Mouse (Mus musculus): ENCODE data around the gene Ank2. TPM values are rescaled to one million over a fixed set of nuclear protein-coding genes. Genes with fewer than 3 reads are reported as not detected.
"Not testable (repeated sequence)": the region's sequence is repeated elsewhere in the genome, so short reads cannot be mapped to it uniquely, and the experiment has no call there.

Ank2 gene
- polyA plus RNA-seq, 1 experiment from 2014 or later = 189 TPM

DNA sequence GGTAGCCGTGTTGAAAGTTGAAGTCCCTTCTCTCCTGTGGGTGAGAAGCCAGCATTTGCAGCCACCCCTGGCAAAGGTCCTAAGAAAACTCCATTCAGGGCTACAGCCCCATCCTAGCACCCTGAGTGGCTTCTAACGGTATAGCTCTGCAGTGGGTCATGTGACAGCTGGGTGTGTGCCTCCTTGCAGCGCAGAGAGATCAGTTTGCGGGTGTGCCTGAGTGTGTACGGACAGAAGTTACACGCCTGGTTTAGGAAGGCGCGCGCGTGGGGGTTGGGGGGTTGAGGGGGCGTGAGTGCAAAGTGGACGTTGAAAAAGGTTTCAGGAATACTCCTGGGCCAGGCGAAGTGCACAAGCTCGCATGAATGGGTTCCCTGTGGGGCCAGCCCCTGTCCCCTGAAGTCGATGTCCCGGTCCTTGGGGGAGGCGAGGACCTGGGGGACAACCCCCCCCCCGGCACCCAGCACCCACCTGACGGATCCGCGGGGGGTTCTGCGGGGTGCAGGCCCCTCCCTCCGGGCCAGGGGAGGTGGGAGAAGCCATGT is 881 bp downstream of the Ank2 start:
- ATAC-seq = peak; percentile 92
- Histone ChIP-seq H3K9ac (ENCODE audit: low read depth, low read length) (peak overlapping the region; percentile 87), H3K27me3 (ENCODE audit: control insufficient read depth, insufficient read depth, low read depth, low read length) (no peaks in the 10 kb centered on the region), H3K9me3 (replicated peaks; ENCODE audit: control insufficient read depth, low read length, poor library complexity, severe bottlenecking) (no peaks in the 10 kb centered on the region), H3K4me3 (ENCODE audit: low read depth, low read length) (peak overlapping the region; percentile 87), H3K4me2 (ENCODE audit: low read length) (peak overlapping the region; percentile 97), H3K4me1 (ENCODE audit: control insufficient read depth, insufficient read depth, low read length) (peaks cover 9% of the 10 kb centered on the region), H3K27ac (ENCODE audit: low read length) (peak overlapping the region; percentile 76), H3K36me3 (ENCODE audit: control insufficient read depth, insufficient read depth, low read length) (no peaks in the 10 kb centered on the region)
- 1% methylated on average over 23 of the region's 23 CpGs for WGBS

DNA sequence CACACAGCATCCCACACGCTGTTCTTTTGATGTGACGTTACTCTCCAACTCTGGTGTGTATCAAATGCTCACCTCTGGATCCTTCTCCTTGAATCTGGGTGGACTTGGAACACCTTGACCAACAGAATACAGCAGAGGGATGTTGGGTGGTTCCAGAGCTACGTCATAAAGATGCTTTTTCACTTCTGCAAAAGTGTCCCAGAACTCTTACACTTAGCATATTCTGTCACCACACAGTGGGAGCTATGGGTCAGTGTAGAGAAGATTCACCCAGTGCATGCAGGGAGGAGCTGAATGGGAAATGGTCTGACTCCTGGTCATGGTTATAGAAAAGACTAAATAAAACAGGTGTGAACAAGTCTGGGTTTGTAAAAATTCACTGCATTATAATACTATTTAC is 6.5 kb downstream of the Ank2 start:
- Histone ChIP-seq H3K36me3 (ENCODE audit: control insufficient read depth, insufficient read depth, low read length) (no peaks in the 10 kb centered on the region), H3K9ac (ENCODE audit: low read depth, low read length) (no peak overlapping the region), H3K27me3 (ENCODE audit: control insufficient read depth, insufficient read depth, low read depth, low read length) (no peaks in the 10 kb centered on the region), H3K4me2 (ENCODE audit: low read length) (no peak overlapping the region), H3K9me3 (replicated peaks; ENCODE audit: control insufficient read depth, low read length, poor library complexity, severe bottlenecking) (no peaks in the 10 kb centered on the region), H3K4me1 (ENCODE audit: control insufficient read depth, insufficient read depth, low read length) (peaks cover 2% of the 10 kb centered on the region; the same call in 1 of the 2 replicates), H3K4me3 (ENCODE audit: low read depth, low read length) (no peak overlapping the region), H3K27ac (ENCODE audit: low read length) (no peak overlapping the region)
- ATAC-seq = no peak
- 89% methylated on average over 3 of the region's 3 CpGs for WGBS

DNA sequence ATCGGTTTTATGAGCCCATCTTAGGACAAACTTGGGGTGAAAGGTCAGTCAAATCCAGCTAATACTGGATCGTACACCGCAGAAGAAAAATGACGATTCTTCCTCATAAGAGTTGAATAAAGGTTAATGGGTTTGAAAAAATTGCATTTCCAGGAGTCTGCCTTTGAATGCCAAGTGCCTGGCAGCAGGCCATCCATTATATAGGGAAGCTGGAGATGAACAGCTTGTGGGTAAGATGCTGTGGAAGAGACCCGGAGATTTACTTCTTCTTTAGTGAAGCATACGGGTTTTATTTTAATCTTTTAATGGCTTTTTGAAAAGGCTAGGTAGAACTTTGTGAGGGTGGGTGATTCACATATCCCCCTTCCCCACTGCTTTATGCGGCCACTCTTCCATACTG is 11.8 kb downstream of the Ank2 start:
- Histone ChIP-seq H3K9ac (ENCODE audit: low read depth, low read length) (no peak overlapping the region), H3K27me3 (ENCODE audit: control insufficient read depth, insufficient read depth, low read depth, low read length) (no peaks in the 10 kb centered on the region), H3K4me3 (ENCODE audit: low read depth, low read length) (no peak overlapping the region), H3K9me3 (replicated peaks; ENCODE audit: control insufficient read depth, low read length, poor library complexity, severe bottlenecking) (no peaks in the 10 kb centered on the region), H3K4me2 (ENCODE audit: low read length) (no peak overlapping the region), H3K36me3 (ENCODE audit: control insufficient read depth, insufficient read depth, low read length) (no peaks in the 10 kb centered on the region), H3K4me1 (ENCODE audit: control insufficient read depth, insufficient read depth, low read length) (no peaks in the 10 kb centered on the region; the same call in 1 of the 2 replicates), H3K27ac (ENCODE audit: low read length) (no peak overlapping the region)
- WGBS = 48% methylated on average over 7 of the region's 7 CpGs
- peak; percentile 14; the same call in 1 of the 2 replicates for ATAC-seq

DNA sequence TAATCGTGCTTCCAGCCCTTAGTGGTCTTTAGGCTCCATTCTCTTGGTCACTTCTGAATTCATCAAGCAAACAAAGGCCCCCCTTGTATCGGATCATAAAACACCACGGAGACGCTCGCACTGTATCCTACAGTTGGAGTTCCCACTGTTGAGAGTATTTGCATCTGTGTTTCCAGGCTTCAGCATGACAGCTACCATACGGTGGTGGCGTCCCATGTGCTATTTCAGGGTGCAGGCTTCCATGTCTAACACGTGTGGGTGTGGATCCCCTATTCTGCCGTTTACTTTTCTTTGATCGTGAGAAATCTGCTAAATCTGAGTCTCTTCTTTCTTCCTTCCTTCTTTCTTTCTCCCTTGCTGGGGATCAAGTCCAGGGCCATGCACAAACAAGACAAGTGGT is 14.0 kb downstream of the Ank2 start:
- Histone ChIP-seq H3K9ac (ENCODE audit: low read depth, low read length) (no peak overlapping the region), H3K36me3 (ENCODE audit: control insufficient read depth, insufficient read depth, low read length) (no peaks in the 10 kb centered on the region), H3K4me1 (ENCODE audit: control insufficient read depth, insufficient read depth, low read length) (peaks cover 3% of the 10 kb centered on the region; the same call in 1 of the 2 replicates), H3K27me3 (ENCODE audit: control insufficient read depth, insufficient read depth, low read depth, low read length) (no peaks in the 10 kb centered on the region), H3K9me3 (replicated peaks; ENCODE audit: control insufficient read depth, low read length, poor library complexity, severe bottlenecking) (no peaks in the 10 kb centered on the region), H3K4me2 (ENCODE audit: low read length) (no peak overlapping the region), H3K27ac (ENCODE audit: low read length) (no peak overlapping the region), H3K4me3 (ENCODE audit: low read depth, low read length) (no peak overlapping the region)
- no peak for ATAC-seq
- WGBS = 67% methylated on average over 10 of the region's 10 CpGs

DNA sequence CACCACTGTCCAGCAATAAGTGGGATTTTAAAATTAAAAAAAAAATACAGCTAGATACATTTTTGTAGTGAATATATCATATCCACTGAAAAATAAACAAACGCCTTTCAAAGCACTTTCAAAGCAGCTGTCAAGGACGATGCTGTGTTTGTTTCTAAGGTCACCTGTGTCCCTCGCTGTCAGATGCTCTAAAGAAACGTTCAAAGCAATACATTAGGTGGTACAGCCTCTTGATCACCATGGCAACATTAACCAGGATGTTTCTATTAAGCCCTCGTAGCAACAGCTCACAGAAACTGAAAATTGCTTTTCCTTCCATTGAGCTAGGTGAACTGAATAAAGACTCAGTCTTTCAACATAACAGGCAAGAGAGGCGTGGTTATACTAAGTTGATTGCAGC is 17.5 kb downstream of the Ank2 start:
- WGBS = 37% methylated on average over 6 of the region's 6 CpGs
- ATAC-seq = peak; percentile 76
- H3K36me3 ChIP-seq (ENCODE audit: control insufficient read depth, insufficient read depth, low read length) = no peaks in the 10 kb centered on the region

DNA sequence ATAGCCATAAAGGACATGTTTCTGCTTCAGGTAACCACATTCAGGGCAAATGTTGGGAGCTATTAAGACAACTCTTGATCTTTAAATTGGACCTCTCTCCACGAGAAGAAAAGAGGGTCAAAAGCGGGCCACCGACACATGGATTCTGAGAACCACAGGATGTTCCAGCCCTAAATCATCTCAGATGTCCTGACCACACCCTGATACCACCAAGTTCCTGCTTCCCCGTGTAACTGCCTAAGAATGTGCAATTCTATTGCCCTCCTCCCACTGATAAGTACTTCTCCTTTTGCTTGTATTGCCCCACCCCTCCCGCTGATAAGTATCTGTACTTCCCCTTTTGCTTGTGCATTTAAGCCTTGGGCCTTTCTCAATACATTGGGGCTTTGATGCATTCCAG is 18.8 kb downstream of the Ank2 start:
- not testable (repeated sequence) for ATAC-seq; H3K9ac ChIP-seq (ENCODE audit: low read depth, low read length); H3K36me3 ChIP-seq (ENCODE audit: control insufficient read depth, insufficient read depth, low read length); H3K9me3 ChIP-seq (replicated peaks; ENCODE audit: control insufficient read depth, low read length, poor library complexity, severe bottlenecking); H3K27ac ChIP-seq (ENCODE audit: low read length); H3K27me3 ChIP-seq (ENCODE audit: control insufficient read depth, insufficient read depth, low read depth, low read length); H3K4me2 ChIP-seq (ENCODE audit: low read length); H3K4me3 ChIP-seq (ENCODE audit: low read depth, low read length); H3K4me1 ChIP-seq (ENCODE audit: control insufficient read depth, insufficient read depth, low read length)
- 90% methylated on average over 5 of the region's 5 CpGs for WGBS

More for the DNA sequence above, 17.5 kb downstream of the Ank2 start:
- Histone ChIP-seq H3K4me1 (ENCODE audit: control insufficient read depth, insufficient read depth, low read length) (peaks cover 3% of the 10 kb centered on the region; the same call in 1 of the 2 replicates), H3K9ac (ENCODE audit: low read depth, low read length) (no peak overlapping the region), H3K27me3 (ENCODE audit: control insufficient read depth, insufficient read depth, low read depth, low read length) (no peaks in the 10 kb centered on the region), H3K4me3 (ENCODE audit: low read depth, low read length) (no peak overlapping the region), H3K9me3 (replicated peaks; ENCODE audit: control insufficient read depth, low read length, poor library complexity, severe bottlenecking) (no peaks in the 10 kb centered on the region), H3K4me2 (ENCODE audit: low read length) (no peak overlapping the region), H3K27ac (ENCODE audit: low read length) (no peak overlapping the region)

DNA sequence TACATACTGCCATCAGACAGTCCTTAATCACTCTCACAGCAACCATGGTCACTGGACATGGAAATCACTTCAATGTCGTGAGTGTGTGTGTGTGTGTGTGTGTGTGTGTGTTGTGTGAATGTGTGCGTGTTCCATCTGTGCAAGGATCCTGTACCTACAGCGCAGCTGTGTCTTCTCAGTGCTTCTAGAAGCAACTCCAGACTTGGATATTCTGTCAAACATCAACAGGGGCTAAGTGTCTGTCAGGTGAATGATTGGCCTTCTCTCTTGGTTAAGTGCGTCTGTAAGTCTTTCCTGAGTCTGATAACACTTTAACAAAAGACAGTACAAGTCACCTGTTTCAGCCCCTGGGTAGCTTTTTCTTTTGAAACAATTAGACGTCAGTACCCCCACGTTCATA is 25.0 kb downstream of the Ank2 start:
- no peaks in the 10 kb centered on the region for H3K36me3 ChIP-seq (ENCODE audit: control insufficient read depth, insufficient read depth, low read length)
- no peak overlapping the region for H3K27ac ChIP-seq (ENCODE audit: low read length)
- no peaks in the 10 kb centered on the region for H3K4me1 ChIP-seq (ENCODE audit: control insufficient read depth, insufficient read depth, low read length)
- H3K9ac ChIP-seq (ENCODE audit: low read depth, low read length) = no peak overlapping the region
- 80% methylated on average over 6 of the region's 6 CpGs for WGBS
- H3K9me3 ChIP-seq (replicated peaks; ENCODE audit: control insufficient read depth, low read length, poor library complexity, severe bottlenecking) = no peaks in the 10 kb centered on the region
- no peak for ATAC-seq
- no peak overlapping the region for H3K4me3 ChIP-seq (ENCODE audit: low read depth, low read length)
- H3K27me3 ChIP-seq (ENCODE audit: control insufficient read depth, insufficient read depth, low read depth, low read length) = no peaks in the 10 kb centered on the region
- H3K4me2 ChIP-seq (ENCODE audit: low read length) = no peak overlapping the region

DNA sequence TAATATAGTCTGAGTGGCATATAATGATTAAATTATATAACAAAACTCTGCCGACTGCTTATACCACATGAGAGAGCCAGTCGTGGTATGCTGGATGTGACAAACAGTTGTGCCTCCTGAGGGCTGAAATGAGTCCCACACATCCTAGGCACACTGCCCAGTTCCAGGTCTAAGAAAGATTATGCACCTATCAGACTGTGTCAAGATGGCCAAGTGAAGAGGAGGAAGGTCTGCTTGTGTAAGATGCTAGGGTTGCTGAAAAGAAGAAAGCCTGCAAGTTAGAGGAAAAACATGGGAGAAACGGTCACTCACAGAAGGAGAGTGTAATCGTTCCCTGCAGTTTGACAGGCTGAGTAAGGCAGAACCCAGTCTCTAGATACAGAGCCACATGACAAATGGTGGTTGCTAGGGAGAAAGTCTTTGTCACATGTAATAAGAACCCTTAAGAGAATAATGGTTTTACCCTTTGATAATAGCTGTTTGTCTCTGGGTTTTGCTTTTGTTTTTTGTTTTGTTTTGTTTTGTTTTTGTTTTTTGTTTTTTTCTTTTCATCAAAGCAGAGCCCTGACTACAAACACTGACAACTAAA is 29.9 kb downstream of the Ank2 start:
- 59% methylated on average over 4 of the region's 4 CpGs for WGBS
- no peaks in the 10 kb centered on the region for H3K9me3 ChIP-seq (replicated peaks; ENCODE audit: control insufficient read depth, low read length, poor library complexity, severe bottlenecking)
- no peak overlapping the region for H3K9ac ChIP-seq (ENCODE audit: low read depth, low read length)
- ATAC-seq = no peak
- no peaks in the 10 kb centered on the region for H3K4me1 ChIP-seq (ENCODE audit: control insufficient read depth, insufficient read depth, low read length)
- H3K27ac ChIP-seq (ENCODE audit: low read length) = no peak overlapping the region
- no peak overlapping the region for H3K4me2 ChIP-seq (ENCODE audit: low read length)
- H3K4me3 ChIP-seq (ENCODE audit: low read depth, low read length) = no peak overlapping the region
- H3K27me3 ChIP-seq (ENCODE audit: control insufficient read depth, insufficient read depth, low read depth, low read length) = no peaks in the 10 kb centered on the region
- H3K36me3 ChIP-seq (ENCODE audit: control insufficient read depth, insufficient read depth, low read length) = no peaks in the 10 kb centered on the region

DNA sequence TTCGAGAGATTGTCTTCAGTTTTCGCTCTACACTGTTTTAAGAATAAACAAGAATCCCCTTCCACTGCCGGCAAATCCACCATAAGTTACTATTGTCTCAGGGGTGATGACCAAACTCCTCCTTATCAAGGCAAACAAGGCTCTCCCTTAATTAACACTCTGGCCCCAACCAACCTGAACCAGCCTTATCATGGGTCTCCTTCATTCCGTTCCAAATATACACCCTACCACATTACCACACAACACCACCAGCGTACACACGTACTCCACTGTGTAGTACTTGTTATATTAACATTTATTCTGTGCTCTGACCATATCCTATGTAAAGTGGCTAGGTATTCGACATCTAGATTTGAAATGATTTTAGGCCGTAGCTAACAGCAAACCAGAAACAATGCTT is 30.6 kb downstream of the Ank2 start:
- ATAC-seq = no peak

More for the DNA sequence above, 30.6 kb downstream of the Ank2 start:
- H3K36me3 ChIP-seq (ENCODE audit: control insufficient read depth, insufficient read depth, low read length) = no peaks in the 10 kb centered on the region
- peaks cover 6% of the 10 kb centered on the region for H3K4me1 ChIP-seq (ENCODE audit: control insufficient read depth, insufficient read depth, low read length)
- H3K9me3 ChIP-seq (replicated peaks; ENCODE audit: control insufficient read depth, low read length, poor library complexity, severe bottlenecking) = no peaks in the 10 kb centered on the region
- H3K4me3 ChIP-seq (ENCODE audit: low read depth, low read length) = no peak overlapping the region
- H3K9ac ChIP-seq (ENCODE audit: low read depth, low read length) = no peak overlapping the region
- H3K27ac ChIP-seq (ENCODE audit: low read length) = no peak overlapping the region
- no peaks in the 10 kb centered on the region for H3K27me3 ChIP-seq (ENCODE audit: control insufficient read depth, insufficient read depth, low read depth, low read length)
- WGBS = 93% methylated on average over 8 of the region's 8 CpGs
- no peak overlapping the region for H3K4me2 ChIP-seq (ENCODE audit: low read length)
